Mouse (Mus musculus): ENCODE results near the gene Tax1bp1.

- TF ChIP-seq CTCF (IDR thresholded peaks at IDR 0.05; ENCODE audit: low read depth): no peak
- no peak for TF ChIP-seq EP300 (IDR thresholded peaks at IDR 0.05; ENCODE audit: low read depth)
These were observed 38.2 kb upstream of the Tax1bp1 start for GRCm38 (mm10) chr6:52675222-52675921.

Measured in liver, embryonic 14.5 days (tissue).